Mouse (Mus musculus): ENCODE measurements around the gene Pik3r2.
"Not testable (repeated sequence)": the region's sequence is repeated elsewhere in the genome, so short reads cannot be mapped to it uniquely, and the experiment has no call there.

Pik3r2 gene

GRCm38 (mm10) chr8:70776496-70777444 is at the start of gene Pik3r2:
TSS of gene Pik3r2 (minus strand) at chr8:70776713.
- peak; percentile 98 for DNase-seq (ENCODE audit: low read depth)

GRCm38 (mm10) chr8:70825816-70826215 is 49.3 kb upstream of the Pik3r2 start:
- DNase-seq (ENCODE audit: low read depth): no peak

- no peak for DNase-seq (ENCODE audit: low read depth)
Measured at GRCm38 (mm10) chr8:70823802-70824201, 47.3 kb upstream of the Pik3r2 start.

- DNase-seq (ENCODE audit: low read depth): not testable (repeated sequence)
Measured at GRCm38 (mm10) chr8:70822594-70822993, 46.1 kb upstream of the Pik3r2 start.

GRCm38 (mm10) chr8:70821992-70822391 is 45.5 kb upstream of the Pik3r2 start:
- no peak for DNase-seq (ENCODE audit: low read depth)

GRCm38 (mm10) chr8:70821399-70821962 is 45.0 kb upstream of the Pik3r2 start:
- peak; percentile 85 for DNase-seq (ENCODE audit: low read depth)

GRCm38 (mm10) chr8:70820101-70820935 is 43.8 kb upstream of the Pik3r2 start:
- DNase-seq (ENCODE audit: low read depth): no peak

GRCm38 (mm10) chr8:70816679-70817078 is 40.2 kb upstream of the Pik3r2 start:
- no peak for DNase-seq (ENCODE audit: low read depth)

GRCm38 (mm10) chr8:70812885-70813284 is 36.4 kb upstream of the Pik3r2 start:
- DNase-seq (ENCODE audit: low read depth): no peak

GRCm38 (mm10) chr8:70812055-70812454 is 35.5 kb upstream of the Pik3r2 start:
- DNase-seq (ENCODE audit: low read depth): no peak

- peak; percentile 63 for DNase-seq (ENCODE audit: low read depth)
Measured at GRCm38 (mm10) chr8:70810962-70811680, 34.6 kb upstream of the Pik3r2 start.

- peak; percentile 39 for DNase-seq (ENCODE audit: low read depth)
Measured at GRCm38 (mm10) chr8:70808955-70809701, 32.6 kb upstream of the Pik3r2 start.

- peak; percentile 57 for DNase-seq (ENCODE audit: low read depth)
Measured at GRCm38 (mm10) chr8:70808239-70808638, 31.7 kb upstream of the Pik3r2 start, which contains the start of gene Il12rb1. TSS of gene Il12rb1 (plus strand) at chr8:70808449.

- DNase-seq (ENCODE audit: low read depth): no peak
Measured at GRCm38 (mm10) chr8:70807304-70807703, 30.8 kb upstream of the Pik3r2 start.

GRCm38 (mm10) chr8:70806541-70806940 is 30.0 kb upstream of the Pik3r2 start:
- peak; percentile 59 for DNase-seq (ENCODE audit: low read depth)

GRCm38 (mm10) chr8:70804481-70805206 is 28.1 kb upstream of the Pik3r2 start, which contains the start of gene Mast3:
TSS of gene Mast3 (minus strand) at chr8:70805054.
- peak; percentile 79 for DNase-seq (ENCODE audit: low read depth)

GRCm38 (mm10) chr8:70803761-70804480 is 27.4 kb upstream of the Pik3r2 start:
- peak; percentile 51 for DNase-seq (ENCODE audit: low read depth)

GRCm38 (mm10) chr8:70802786-70803510 is 26.4 kb upstream of the Pik3r2 start:
- DNase-seq (ENCODE audit: low read depth): no peak

GRCm38 (mm10) chr8:70801830-70802229 is 25.3 kb upstream of the Pik3r2 start:
- DNase-seq (ENCODE audit: low read depth): no peak

Measured in naive thymus-derived CD4-positive, alpha-beta T cell, adult 2 months (primary cell).